Mouse (Mus musculus): Measurements from ENCODE around the gene Dusp13. TPM values are rescaled to one million over a fixed set of nuclear protein-coding genes. Genes with fewer than 3 reads are reported as not detected.

Gene Dusp13
- polyA plus RNA-seq, 1 experiment from 2014 or later: 0.51 TPM

DNA sequence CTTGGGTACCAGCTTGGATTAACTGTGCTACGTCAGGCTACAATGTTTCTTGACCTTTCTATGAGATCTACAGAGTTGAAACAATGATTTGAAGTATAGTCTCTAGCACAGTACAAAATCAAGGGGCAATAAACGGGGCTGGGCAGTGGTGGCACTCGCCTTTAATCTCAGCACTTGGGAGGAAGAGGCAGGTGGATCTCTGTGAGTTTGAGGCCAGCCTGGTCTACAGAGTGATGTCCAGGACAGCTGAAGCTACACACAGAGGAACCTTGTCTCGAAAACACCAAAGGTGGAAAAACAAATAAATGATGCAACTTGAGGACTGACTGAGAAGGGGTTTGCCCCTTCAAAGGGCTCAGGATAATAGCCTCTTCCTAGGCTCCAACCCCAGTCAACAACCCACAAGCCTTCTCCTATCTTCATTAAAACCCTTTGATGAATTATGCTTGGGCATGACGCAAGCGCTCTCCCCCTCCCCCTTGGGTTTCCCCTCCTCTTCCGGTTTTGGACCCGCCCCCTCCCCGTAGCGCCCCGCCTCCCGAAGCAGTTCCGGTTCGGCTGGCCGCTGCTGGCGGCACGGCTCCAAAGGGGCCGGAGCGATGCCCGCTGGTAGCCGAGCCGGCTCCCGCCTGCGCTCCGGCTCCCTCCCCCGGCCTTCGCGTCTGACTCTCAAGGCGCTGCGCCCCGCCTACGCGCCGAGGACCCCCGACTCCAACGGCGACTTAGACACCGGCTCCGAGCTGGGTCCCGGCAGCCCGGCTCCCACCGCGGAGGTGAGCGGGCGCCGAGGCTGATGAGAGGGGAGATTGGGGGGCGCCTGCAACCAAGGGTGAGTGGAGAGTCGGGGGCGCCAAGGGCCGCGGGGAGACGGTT, 737 bp downstream of the Dusp13 start, which contains the start of gene Samd8:
Gene Samd8, plus strand, starts transcription at position 524 of the 873 bp plus-strand sequence.
- 6% methylated on average over 52 of the region's 52 CpGs for WGBS
- H3K4me3 ChIP-seq (replicated peaks; ENCODE audit: low read length): peak within 1 kb of the TSS; percentile 80

DNA sequence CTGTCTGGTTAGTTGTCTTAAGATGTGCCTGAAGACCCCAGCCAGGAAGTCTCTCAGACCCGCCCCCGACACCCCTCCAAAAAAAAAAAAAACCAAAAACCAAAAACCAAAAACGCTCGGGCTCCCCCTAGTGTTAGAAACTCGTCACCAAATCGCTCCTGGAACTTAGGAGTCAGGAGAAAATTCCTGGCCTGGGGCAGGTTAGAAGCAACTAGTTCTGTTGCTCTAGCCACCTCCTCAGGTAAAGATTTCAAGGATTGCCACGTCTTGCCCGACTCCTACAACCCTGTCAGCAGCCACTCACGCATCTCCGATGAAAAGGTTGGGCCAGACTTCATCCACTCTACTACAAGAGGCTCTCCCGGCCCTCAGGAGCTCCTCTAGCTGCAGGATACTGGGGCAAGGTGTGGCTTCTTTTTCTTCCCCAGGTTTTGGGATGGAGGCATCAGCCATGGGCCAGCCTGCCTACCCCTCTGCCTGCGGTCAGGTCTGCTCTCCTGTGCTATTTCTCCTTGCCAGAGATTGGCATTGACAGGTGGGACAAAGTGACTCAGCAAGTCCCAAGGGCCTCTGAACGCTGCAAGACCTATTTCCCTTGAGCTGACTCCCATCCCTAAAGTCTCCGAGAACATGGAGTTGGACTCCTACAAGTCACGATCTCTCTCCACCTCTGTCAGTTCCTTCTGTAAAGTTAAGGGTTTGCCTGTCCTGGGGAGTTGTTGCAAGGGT, 2.7 kb downstream of the Dusp13 start:
- Histone ChIP-seq H3K27me3 (ENCODE audit: control insufficient read depth, insufficient read depth, low read length) (no peaks in the 10 kb centered on the region), H3K4me2 (replicated peaks) (no peak overlapping the region), H3K4me3 (replicated peaks; ENCODE audit: low read length) (no peak overlapping the region), H3K27ac (no peak overlapping the region), H3K9me3 (ENCODE audit: control insufficient read depth, low read length) (no peaks in the 10 kb centered on the region), H3K4me1 (replicated peaks; ENCODE audit: control insufficient read depth, insufficient read depth, low read length) (peaks cover 15% of the 10 kb centered on the region), H3K9ac (no peak overlapping the region), H3K36me3 (replicated peaks; ENCODE audit: control insufficient read depth, insufficient read depth) (no peaks in the 10 kb centered on the region)
- 42% methylated on average over 15 of the region's 15 CpGs for WGBS
- ATAC-seq (ENCODE audit: low FRiP score): no peak
- peak; percentile 57 for DNase-seq (ENCODE audit: low spot score)

More for the DNA sequence above, 737 bp downstream of the Dusp13 start, which contains the start of gene Samd8:
- H3K27me3 ChIP-seq (ENCODE audit: control insufficient read depth, insufficient read depth, low read length): no peaks in the 10 kb centered on the region
- ATAC-seq (ENCODE audit: low FRiP score) (peak; percentile 89), DNase-seq (ENCODE audit: low spot score) (peak; percentile 92)
- H3K4me2 ChIP-seq (replicated peaks): peak within 1 kb of the TSS; percentile 66
- H3K36me3 ChIP-seq (replicated peaks; ENCODE audit: control insufficient read depth, insufficient read depth): no peaks in the 10 kb centered on the region
- H3K27ac ChIP-seq: peak within 1 kb of the TSS; percentile 86
- H3K9ac ChIP-seq: peak within 1 kb of the TSS; percentile 85
- peaks cover 19% of the 10 kb centered on the region for H3K4me1 ChIP-seq (replicated peaks; ENCODE audit: control insufficient read depth, insufficient read depth, low read length)
- H3K9me3 ChIP-seq (ENCODE audit: control insufficient read depth, low read length): no peaks in the 10 kb centered on the region

DNA sequence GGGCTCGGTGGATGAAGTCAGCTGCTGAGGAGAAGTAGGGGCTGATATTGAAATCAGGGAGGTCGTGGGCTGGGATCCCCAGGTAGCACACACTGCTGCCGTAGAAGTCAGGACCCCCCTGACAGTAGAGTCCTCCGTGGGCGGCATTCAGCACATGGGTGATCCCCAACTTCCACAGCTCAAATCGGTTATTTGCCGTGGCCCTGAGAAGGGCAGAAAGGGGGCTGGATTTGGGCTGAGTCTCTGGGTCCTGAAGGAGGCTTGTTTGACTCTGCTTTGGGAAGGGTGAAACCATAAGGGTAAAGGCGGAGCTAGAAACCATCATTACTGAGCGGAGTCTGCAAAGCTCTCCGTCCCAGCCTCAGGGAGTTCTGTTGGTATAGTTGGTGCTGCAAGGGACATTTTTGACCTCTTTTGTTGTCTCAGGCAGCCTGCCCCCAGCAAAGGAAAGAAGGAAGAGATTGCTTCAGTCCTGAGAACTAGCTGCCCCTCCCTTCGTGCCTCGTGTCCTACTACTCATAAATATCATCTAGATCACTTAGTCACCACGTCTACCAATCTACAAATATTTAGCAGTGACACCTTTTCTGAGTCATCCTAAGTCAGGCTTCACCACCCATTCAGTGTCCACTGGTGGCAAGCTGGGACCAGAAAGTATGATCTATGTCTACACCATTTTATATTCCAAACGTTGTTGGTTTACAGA, 3.4 kb downstream of the Dusp13 start:
- Histone ChIP-seq H3K9ac (no peak overlapping the region), H3K4me3 (replicated peaks; ENCODE audit: low read length) (no peak overlapping the region), H3K9me3 (ENCODE audit: control insufficient read depth, low read length) (no peaks in the 10 kb centered on the region), H3K4me2 (replicated peaks) (no peak overlapping the region), H3K27ac (no peak overlapping the region), H3K4me1 (replicated peaks; ENCODE audit: control insufficient read depth, insufficient read depth, low read length) (peaks cover 11% of the 10 kb centered on the region), H3K27me3 (ENCODE audit: control insufficient read depth, insufficient read depth, low read length) (no peaks in the 10 kb centered on the region), H3K36me3 (replicated peaks; ENCODE audit: control insufficient read depth, insufficient read depth) (no peaks in the 10 kb centered on the region)
- no peak for DNase-seq (ENCODE audit: low spot score)
- ATAC-seq (ENCODE audit: low FRiP score): no peak
- 77% methylated on average over 14 of the region's 14 CpGs for WGBS

DNA sequence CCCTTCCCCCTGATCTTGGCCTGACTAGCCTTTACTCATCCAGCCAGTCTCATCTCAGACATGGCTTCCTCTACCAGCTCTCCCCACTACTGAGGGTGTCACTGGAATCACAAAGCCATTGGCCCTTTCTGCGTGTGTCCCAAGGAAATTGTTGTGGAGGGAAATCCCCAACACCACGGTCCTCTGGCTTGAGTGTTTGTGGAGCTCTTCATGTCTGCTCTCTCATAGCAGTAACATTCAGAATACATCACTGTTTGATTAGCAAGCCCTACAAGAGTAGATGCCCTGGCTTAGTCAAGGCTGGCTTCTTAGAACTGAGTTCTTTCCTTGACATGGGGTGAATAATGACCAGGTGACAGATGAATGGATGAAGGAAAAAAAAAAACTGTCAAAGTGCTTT, 4.1 kb downstream of the Dusp13 start:
- H3K27ac ChIP-seq: no peak overlapping the region
- no peak overlapping the region for H3K4me3 ChIP-seq (replicated peaks; ENCODE audit: low read length)
- peaks cover 3% of the 10 kb centered on the region for H3K4me1 ChIP-seq (replicated peaks; ENCODE audit: control insufficient read depth, insufficient read depth, low read length)
- WGBS: 87% methylated on average over 2 of the region's 2 CpGs
- ATAC-seq (ENCODE audit: low FRiP score): no peak
- no peak for DNase-seq (ENCODE audit: low spot score)
- H3K36me3 ChIP-seq (replicated peaks; ENCODE audit: control insufficient read depth, insufficient read depth): no peaks in the 10 kb centered on the region
- H3K9me3 ChIP-seq (ENCODE audit: control insufficient read depth, low read length): no peaks in the 10 kb centered on the region
- H3K9ac ChIP-seq: no peak overlapping the region
- no peak overlapping the region for H3K4me2 ChIP-seq (replicated peaks)
- H3K27me3 ChIP-seq (ENCODE audit: control insufficient read depth, insufficient read depth, low read length): no peaks in the 10 kb centered on the region

DNA sequence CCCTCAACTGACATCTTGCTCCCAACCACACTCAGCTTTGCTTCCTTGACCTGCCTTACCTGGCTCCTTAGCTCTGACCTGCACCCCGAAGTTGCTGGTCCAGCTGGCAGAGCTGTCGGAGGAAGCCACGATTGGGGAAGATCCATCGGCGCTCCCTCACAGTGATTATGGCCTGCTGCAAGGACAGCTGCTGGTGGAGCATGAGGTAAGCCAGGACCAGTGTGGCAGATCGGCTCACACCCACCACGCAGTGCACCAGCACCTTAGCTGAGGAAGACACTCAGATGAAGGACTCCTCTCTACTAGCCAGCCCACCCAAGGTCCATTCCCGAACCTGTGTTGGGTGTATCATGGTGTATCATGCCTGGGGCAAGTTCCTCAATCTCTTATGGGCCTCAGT, 4.7 kb downstream of the Dusp13 start:
- no peaks in the 10 kb centered on the region for H3K9me3 ChIP-seq (ENCODE audit: control insufficient read depth, low read length)
- 92% methylated on average over 8 of the region's 8 CpGs for WGBS
- H3K4me2 ChIP-seq (replicated peaks): no peak overlapping the region
- ATAC-seq (ENCODE audit: low FRiP score): no peak
- H3K4me3 ChIP-seq (replicated peaks; ENCODE audit: low read length): no peak overlapping the region
- H3K36me3 ChIP-seq (replicated peaks; ENCODE audit: control insufficient read depth, insufficient read depth): no peaks in the 10 kb centered on the region
- H3K9ac ChIP-seq: no peak overlapping the region
- H3K27me3 ChIP-seq (ENCODE audit: control insufficient read depth, insufficient read depth, low read length): no peaks in the 10 kb centered on the region
- no peak overlapping the region for H3K27ac ChIP-seq
- no peaks in the 10 kb centered on the region for H3K4me1 ChIP-seq (replicated peaks; ENCODE audit: control insufficient read depth, insufficient read depth, low read length)
- DNase-seq (ENCODE audit: low spot score): no peak

DNA sequence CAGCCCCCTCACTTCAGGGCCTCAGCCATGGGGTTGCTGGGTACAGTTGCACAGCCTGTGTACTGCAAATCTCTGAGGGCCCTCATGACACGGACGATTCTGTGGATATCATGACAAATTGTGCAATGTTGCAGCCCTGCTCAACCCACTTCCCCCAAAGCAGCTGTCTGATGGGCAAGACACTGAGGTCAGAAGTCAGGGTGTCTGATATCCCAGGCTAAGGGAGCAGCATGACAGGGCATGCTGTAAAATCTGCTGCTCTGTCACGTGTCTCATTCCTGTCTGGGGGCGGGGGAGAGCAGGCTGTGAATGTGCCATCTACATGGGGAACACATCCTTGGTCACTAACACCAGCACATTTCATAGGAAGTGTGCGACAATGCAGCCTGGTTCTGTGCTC, 5.8 kb downstream of the Dusp13 start:
- Histone ChIP-seq H3K36me3 (replicated peaks; ENCODE audit: control insufficient read depth, insufficient read depth) (no peaks in the 10 kb centered on the region), H3K4me1 (replicated peaks; ENCODE audit: control insufficient read depth, insufficient read depth, low read length) (no peaks in the 10 kb centered on the region), H3K27me3 (ENCODE audit: control insufficient read depth, insufficient read depth, low read length) (no peaks in the 10 kb centered on the region), H3K9ac (no peak overlapping the region), H3K4me2 (replicated peaks) (no peak overlapping the region), H3K27ac (no peak overlapping the region), H3K9me3 (ENCODE audit: control insufficient read depth, low read length) (no peaks in the 10 kb centered on the region), H3K4me3 (replicated peaks; ENCODE audit: low read length) (no peak overlapping the region)
- WGBS: 77% methylated on average over 5 of the region's 5 CpGs
- no peak for ATAC-seq (ENCODE audit: low FRiP score)
- DNase-seq (ENCODE audit: low spot score): no peak

DNA sequence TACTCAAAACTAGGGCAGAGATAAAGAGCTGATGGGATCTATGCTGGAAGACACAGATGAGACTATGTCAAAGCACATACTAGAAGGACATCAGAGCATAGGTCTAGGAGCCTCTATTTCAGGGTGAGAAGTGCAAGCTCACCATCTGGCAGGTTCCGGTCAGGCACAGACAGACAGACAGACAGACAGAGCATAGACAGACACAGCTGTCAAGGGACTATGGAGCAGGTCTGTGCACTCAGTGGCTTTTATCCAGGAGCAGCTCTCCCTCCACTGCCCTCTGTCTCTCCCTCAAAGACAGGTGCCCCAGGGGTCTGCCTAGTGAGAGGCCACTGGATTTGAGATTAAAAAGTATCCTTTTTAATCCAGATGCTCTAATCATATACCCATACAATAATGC, 6.8 kb downstream of the Dusp13 start:
- DNase-seq (ENCODE audit: low spot score) (no peak), ATAC-seq (ENCODE audit: low FRiP score) (no peak)
- Histone ChIP-seq H3K27ac (no peak overlapping the region), H3K27me3 (ENCODE audit: control insufficient read depth, insufficient read depth, low read length) (no peaks in the 10 kb centered on the region), H3K4me2 (replicated peaks) (no peak overlapping the region), H3K9me3 (ENCODE audit: control insufficient read depth, low read length) (no peaks in the 10 kb centered on the region), H3K4me1 (replicated peaks; ENCODE audit: control insufficient read depth, insufficient read depth, low read length) (no peaks in the 10 kb centered on the region), H3K4me3 (replicated peaks; ENCODE audit: low read length) (no peak overlapping the region), H3K36me3 (replicated peaks; ENCODE audit: control insufficient read depth, insufficient read depth) (no peaks in the 10 kb centered on the region), H3K9ac (no peak overlapping the region)
- WGBS: 93% methylated on average over 1 of the region's 1 CpGs

DNA sequence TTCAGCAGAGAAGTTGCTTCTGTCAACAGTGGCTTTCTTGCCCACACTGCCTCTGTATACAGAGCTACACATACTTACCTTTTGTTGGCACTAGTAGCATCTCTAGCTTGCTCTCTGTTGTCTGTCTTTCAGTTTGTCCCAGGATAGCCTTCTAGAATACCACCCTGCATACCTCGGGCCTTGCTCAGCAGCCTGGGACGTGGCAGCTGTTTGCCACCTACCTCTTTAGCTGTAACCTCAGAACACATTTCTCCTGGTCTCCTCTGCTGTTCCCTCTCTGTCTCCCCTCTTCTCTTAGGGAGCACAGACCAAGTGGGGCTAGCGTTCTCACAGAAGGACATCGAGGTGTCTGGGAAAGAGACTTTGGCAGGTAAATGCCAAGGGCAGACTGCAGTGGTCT, 8.5 kb downstream of the Dusp13 start:
- no peak for ATAC-seq (ENCODE audit: low FRiP score)
- Histone ChIP-seq H3K4me2 (replicated peaks) (no peak overlapping the region), H3K9me3 (ENCODE audit: control insufficient read depth, low read length) (no peaks in the 10 kb centered on the region), H3K9ac (no peak overlapping the region), H3K4me3 (replicated peaks; ENCODE audit: low read length) (no peak overlapping the region), H3K4me1 (replicated peaks; ENCODE audit: control insufficient read depth, insufficient read depth, low read length) (no peaks in the 10 kb centered on the region), H3K36me3 (replicated peaks; ENCODE audit: control insufficient read depth, insufficient read depth) (no peaks in the 10 kb centered on the region), H3K27me3 (ENCODE audit: control insufficient read depth, insufficient read depth, low read length) (no peaks in the 10 kb centered on the region), H3K27ac (no peak overlapping the region)
- no peak for DNase-seq (ENCODE audit: low spot score)
- 88% methylated on average over 4 of the region's 4 CpGs for WGBS

DNA sequence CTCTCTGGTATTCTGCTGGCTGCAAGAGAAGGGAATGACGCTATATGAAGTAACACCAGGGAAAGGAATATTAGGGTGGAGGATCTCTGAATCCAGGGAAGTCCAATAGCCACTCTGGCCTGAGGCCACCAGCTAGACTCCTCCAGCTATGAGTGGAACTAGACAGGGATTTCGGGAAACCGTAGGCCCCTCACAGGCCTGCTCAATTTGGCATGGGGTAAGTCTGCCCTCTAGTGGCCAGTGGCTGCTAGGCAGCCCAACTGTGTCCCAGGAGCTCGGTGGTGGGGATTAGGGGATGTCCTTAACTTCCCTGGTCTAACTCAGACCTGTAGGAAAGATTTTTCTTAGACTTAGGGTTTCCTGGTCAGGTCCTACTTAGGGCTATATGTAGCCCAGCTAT, 9.2 kb downstream of the Dusp13 start:
- Histone ChIP-seq H3K36me3 (replicated peaks; ENCODE audit: control insufficient read depth, insufficient read depth) (no peaks in the 10 kb centered on the region), H3K9me3 (ENCODE audit: control insufficient read depth, low read length) (no peaks in the 10 kb centered on the region), H3K4me3 (replicated peaks; ENCODE audit: low read length) (no peak overlapping the region), H3K27me3 (ENCODE audit: control insufficient read depth, insufficient read depth, low read length) (no peaks in the 10 kb centered on the region), H3K27ac (no peak overlapping the region), H3K4me2 (replicated peaks) (no peak overlapping the region), H3K9ac (no peak overlapping the region), H3K4me1 (replicated peaks; ENCODE audit: control insufficient read depth, insufficient read depth, low read length) (no peaks in the 10 kb centered on the region)
- 20% methylated on average over 4 of the region's 4 CpGs for WGBS
- DNase-seq (ENCODE audit: low spot score): peak; percentile 94
- ATAC-seq (ENCODE audit: low FRiP score): peak; percentile 74
